Mouse (Mus musculus) ES-Bruce4 (cell line): ENCODE results near the gene Fgfr2. TPM values are rescaled to one million over a fixed set of nuclear protein-coding genes. Genes with fewer than 3 reads are reported as not detected.
A peak's percentile ranks its signal among the peaks of the same experiment; 100 is the strongest.

Source experiments
- H3K27ac ChIP-seq: 2 replicates; pipeline ENCODE4 v1.5.1; 2012; ENCODE audit warnings: low read length, inconsistent platforms; ENCODE audit not compliant: insufficient read depth
- H3K27me3 ChIP-seq: 2 replicates; pipeline ENCODE4 v1.6.1; 2012; ENCODE audit warnings: mild to moderate bottlenecking, low read length, inconsistent platforms; ENCODE audit not compliant: control insufficient read depth, poor library complexity, insufficient read depth, severe bottlenecking
- H3K36me3 ChIP-seq: 2 replicates; pipeline ENCODE4 v1.6.1; 2012; ENCODE audit warnings: inconsistent platforms, mild to moderate bottlenecking, low read length, moderate library complexity; ENCODE audit not compliant: control insufficient read depth, poor library complexity, insufficient read depth, severe bottlenecking
- H3K4me1 ChIP-seq: one replicate; pipeline ENCODE4 v1.8.1; 2011; ENCODE audit warnings: low read length; ENCODE audit not compliant: control insufficient read depth, insufficient read depth
- H3K4me3 ChIP-seq: 2 replicates; pipeline ENCODE4 v1.5.1; 2011; ENCODE audit warnings: low read depth, mild to moderate bottlenecking, low read length
- H3K9ac ChIP-seq: 2 replicates; pipeline ENCODE4 v1.6.1; 2012; ENCODE audit warnings: low read depth, mild to moderate bottlenecking, inconsistent platforms; ENCODE audit not compliant: poor library complexity, severe bottlenecking
- H3K9me3 ChIP-seq: replicated peaks from 2 replicates; pipeline ENCODE4 v1.6.1; 2012; ENCODE audit warnings: mild to moderate bottlenecking, low read length, inconsistent platforms; ENCODE audit not compliant: control insufficient read depth, poor library complexity, insufficient read depth, severe bottlenecking
- CTCF ChIP-seq: IDR thresholded peaks from one replicate; pipeline ENCODE4 v1.8.1; 2011; ENCODE audit warnings: low read depth, low read length
- EP300 ChIP-seq: IDR thresholded peaks from 2 replicates; pipeline ENCODE4 v1.6.1; 2011; ENCODE audit warnings: low read depth, low read length; ENCODE audit not compliant: insufficient read depth
- POLR2A ChIP-seq: IDR thresholded peaks from one replicate; pipeline ENCODE4 v1.8.1; 2011; ENCODE audit warnings: low read length; ENCODE audit not compliant: insufficient read depth
- polyA plus RNA-seq: library from polyadenylated mRNA; stranded (reverse); fragments of >200 nt; gene quantifications from 2 replicates; pipeline ENCODE4 v1.2.4, GENCODE M21; 2011; ENCODE audit warnings: low read depth; ENCODE audit not compliant: missing spikeins, insufficient read depth, insufficient read length

Gene Fgfr2
- polyA plus RNA-seq, 1 experiment = 34.8 TPM

DNA sequence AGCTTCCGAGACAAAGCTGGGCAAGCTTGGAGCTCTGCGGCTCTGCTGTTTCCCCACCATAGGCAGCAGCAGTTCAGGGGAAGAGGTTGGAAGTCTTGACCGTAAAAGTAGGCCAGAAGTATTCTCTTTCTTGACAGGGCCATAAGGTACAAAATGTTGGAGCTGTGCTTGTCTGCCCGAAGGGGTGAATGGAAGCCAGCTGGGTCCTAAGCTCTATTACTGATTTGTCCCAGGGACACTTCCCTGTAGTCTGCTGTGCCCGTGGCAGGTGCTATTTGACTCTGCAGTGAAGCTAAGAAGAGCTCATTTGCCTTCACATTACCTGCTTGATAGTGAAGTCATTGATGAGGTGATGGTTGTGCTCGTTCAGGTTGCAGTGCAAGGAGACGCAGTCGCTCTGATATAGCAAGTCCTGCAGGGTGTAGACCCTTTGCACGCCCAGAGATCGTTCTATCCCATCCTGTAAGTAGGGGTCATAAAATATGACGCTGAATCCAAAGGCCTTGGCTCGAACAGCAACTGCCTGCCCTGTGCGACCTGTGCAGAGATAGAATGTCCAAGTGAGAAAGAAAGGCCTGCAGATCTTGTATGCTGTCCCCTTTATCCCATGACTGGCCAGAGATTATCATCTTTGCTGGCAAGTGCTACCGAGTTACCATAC is 131.8 kb downstream of the Fgfr2 start:
- Histone ChIP-seq H3K9me3 (no peaks in the 10 kb centered on the region), H3K27me3 (no peaks in the 10 kb centered on the region), H3K36me3 (peaks cover 90% of the 10 kb centered on the region), H3K4me1 (no peaks in the 10 kb centered on the region), H3K4me3 (no peak overlapping the region), H3K9ac (no peak overlapping the region), H3K27ac (peak overlapping the region; percentile 12; the same call in 1 of the 2 replicates)
- no peak for TF ChIP-seq POLR2A
- no peak for TF ChIP-seq CTCF
- TF ChIP-seq EP300 = no peak

- Histone ChIP-seq H3K4me3 (no peak overlapping the region), H3K9ac (no peak overlapping the region), H3K9me3 (no peaks in the 10 kb centered on the region), H3K4me1 (no peaks in the 10 kb centered on the region), H3K27ac (no peak overlapping the region), H3K36me3 (peaks cover 85% of the 10 kb centered on the region), H3K27me3 (no peaks in the 10 kb centered on the region)
- TF ChIP-seq POLR2A (no peak), EP300 (no peak), CTCF (no peak)
Measured at GRCm38 (mm10) chr7:132989839-132990238, 133.3 kb downstream of the Fgfr2 start.

GRCm38 (mm10) chr7:132982639-132983038 is 140.5 kb downstream of the Fgfr2 start:
- H3K36me3 ChIP-seq = peaks cover 21% of the 10 kb centered on the region
- TF ChIP-seq CTCF (no peak), POLR2A (no peak), EP300 (no peak)
- H3K9me3 ChIP-seq = no peaks in the 10 kb centered on the region
- no peak overlapping the region for H3K9ac ChIP-seq
- H3K4me1 ChIP-seq = no peaks in the 10 kb centered on the region
- no peak overlapping the region for H3K4me3 ChIP-seq
- no peaks in the 10 kb centered on the region for H3K27me3 ChIP-seq
- H3K27ac ChIP-seq = no peak overlapping the region

- Histone ChIP-seq H3K4me3 (no peak overlapping the region), H3K27me3 (no peaks in the 10 kb centered on the region), H3K4me1 (no peaks in the 10 kb centered on the region), H3K9me3 (no peaks in the 10 kb centered on the region), H3K9ac (no peak overlapping the region), H3K27ac (no peak overlapping the region), H3K36me3 (peaks cover 2% of the 10 kb centered on the region)
- TF ChIP-seq CTCF (no peak), EP300 (no peak), POLR2A (no peak)
Measured at GRCm38 (mm10) chr7:132977981-132978380, 145.2 kb downstream of the Fgfr2 start.

GRCm38 (mm10) chr7:132976079-132976478 is 147.1 kb downstream of the Fgfr2 start:
- H3K36me3 ChIP-seq = 0 out of 2 replicates have a peak, but pooled peaks cover 2% of the 10 kb centered on the region
- no peak overlapping the region for H3K9ac ChIP-seq
- H3K4me1 ChIP-seq = no peaks in the 10 kb centered on the region
- no peak overlapping the region for H3K27ac ChIP-seq
- H3K27me3 ChIP-seq = no peaks in the 10 kb centered on the region
- no peak overlapping the region for H3K4me3 ChIP-seq
- TF ChIP-seq CTCF (no peak), POLR2A (no peak), EP300 (no peak)
- no peaks in the 10 kb centered on the region for H3K9me3 ChIP-seq

DNA sequence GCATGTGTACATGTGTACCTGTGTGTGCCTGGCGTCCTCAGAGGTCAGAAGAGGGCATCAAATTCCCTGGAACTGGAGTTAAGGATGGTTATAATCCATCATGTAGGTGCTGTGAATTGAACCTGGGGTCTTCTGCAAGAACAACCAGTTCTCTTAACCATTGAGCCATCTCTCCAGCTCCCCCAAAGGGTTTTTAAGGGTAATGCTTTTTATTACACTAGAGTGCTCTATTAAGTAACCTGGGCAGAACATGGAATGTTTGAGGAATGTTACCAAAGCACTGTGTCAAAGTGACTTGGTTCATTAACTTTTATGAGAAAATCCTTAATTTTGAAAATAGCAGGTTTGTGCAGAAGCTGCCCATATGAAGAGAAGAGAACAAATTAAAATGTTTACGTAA is 151.1 kb downstream of the Fgfr2 start:
- H3K27me3 ChIP-seq = no peaks in the 10 kb centered on the region
- H3K4me3 ChIP-seq = no peak overlapping the region
- TF ChIP-seq EP300 (no peak), CTCF (no peak), POLR2A (no peak)
- H3K4me1 ChIP-seq = no peaks in the 10 kb centered on the region
- H3K27ac ChIP-seq = no peak overlapping the region
- peaks cover 2% of the 10 kb centered on the region; the same call in 1 of the 2 replicates for H3K36me3 ChIP-seq
- no peak overlapping the region for H3K9ac ChIP-seq
- no peaks in the 10 kb centered on the region for H3K9me3 ChIP-seq
